Mouse (Mus musculus) liver, embryonic 14.5 days (tissue): Measurements from ENCODE around the gene Ncf1. TPM values are rescaled to one million over a fixed set of nuclear protein-coding genes. Genes with fewer than 3 reads are reported as not detected.

Source experiments
- ATAC-seq: fragments of 200-750 bp; cut with Nextera tagmentation; 2 replicates; pipeline ENCODE4 v1.8.0; 2017; ENCODE audit warnings: moderate number of reproducible peaks, mild to moderate bottlenecking, moderate library complexity; ENCODE audit not compliant: insufficient read depth
- DNase-seq, 3 experiments: peaks; one replicate each; pipeline ENCODE4 v3.0.0-alpha.2; 2012 to 2013; ENCODE audit warnings: low read depth in 3 of 3, low spot score in 3 of 3
- H3K27ac ChIP-seq: fragments of 300-500 bp; sonication (generic); 2 replicates; pipeline ENCODE4 v1.5.1; 2014; ENCODE audit warnings: moderate library complexity, mild to moderate bottlenecking, control low read depth, inconsistent platforms
- H3K27me3 ChIP-seq: fragments of 300-500 bp; sonication (generic); 2 replicates; pipeline ENCODE4 v1.6.1; 2014; ENCODE audit warnings: mild to moderate bottlenecking, low read length, moderate library complexity; ENCODE audit not compliant: control insufficient read depth, insufficient read depth
- H3K36me3 ChIP-seq: fragments of 300-500 bp; sonication (generic); replicated peaks from 2 replicates; pipeline ENCODE4 v1.6.1; 2014; ENCODE audit warnings: low read depth; ENCODE audit not compliant: control insufficient read depth, insufficient read depth
- H3K4me1 ChIP-seq, 2 experiments: fragments of 200-500 bp in 1 of 2; fragments of 300-500 bp in 1 of 2; sonication (generic) in 1 of 2; replicated peaks; 2 replicates each; pipeline ENCODE4 v1.6.1; 2012 to 2014; ENCODE audit warnings: antibody characterized with exemption in 1 of 2, inconsistent platforms in 1 of 2, low read length in 1 of 2; ENCODE audit not compliant: control insufficient read depth in 2 of 2, insufficient read depth in 2 of 2
- H3K4me2 ChIP-seq: fragments of 300-500 bp; sonication (generic); 2 replicates; pipeline ENCODE4 v1.6.1; 2014; ENCODE audit warnings: low read depth, mild to moderate bottlenecking, control low read depth, moderate library complexity
- H3K4me3 ChIP-seq, 2 experiments: fragments of 200-500 bp in 1 of 2; fragments of 300-500 bp in 1 of 2; sonication (generic) in 1 of 2; 2 replicates each; pipeline ENCODE4 v1.5.1; 2012 to 2014; ENCODE audit warnings: low read depth in 2 of 2, low read length in 2 of 2, mild to moderate bottlenecking in 2 of 2, control low read depth in 1 of 2, inconsistent platforms in 1 of 2, moderate library complexity in 1 of 2; ENCODE audit not compliant: insufficient read depth in 1 of 2
- H3K9ac ChIP-seq: fragments of 300-500 bp; sonication (generic); replicated peaks from 2 replicates; pipeline ENCODE4 v1.6.1; 2014; ENCODE audit warnings: mild to moderate bottlenecking, control low read depth, moderate library complexity
- H3K9me3 ChIP-seq: fragments of 300-500 bp; sonication (generic); 2 replicates; pipeline ENCODE4 v1.6.1; 2016; ENCODE audit warnings: low read length, mixed read lengths; ENCODE audit not compliant: control insufficient read depth
- CTCF ChIP-seq: IDR thresholded peaks from 2 replicates; pipeline ENCODE4 v1.5.1; 2016; ENCODE audit warnings: antibody characterized with exemption, low read depth, control low read depth
- EP300 ChIP-seq: IDR thresholded peaks from 2 replicates; pipeline ENCODE4 v1.6.1; 2016; ENCODE audit warnings: antibody characterized with exemption, low read depth
- WGBS: fragments of 180-500 bp; shearing (Covaris S2); extraction: QIAGEN DNeasy Blood & Tissue Kit; methylation state at CpG from one replicate; pipeline ENCODE4 v1.1.7; 2014; ENCODE audit not compliant: insufficient replicate concordance; 5-methylcytosine and 5-hydroxymethylcytosine counted together
- polyA plus RNA-seq, 2 experiments: library from polyadenylated mRNA; depleted of rRNA in 1 of 2; stranded (reverse) in 1 of 2; unstranded in 1 of 2; fragments of >200 nt; fragmentation: Nextera tagmentation in 1 of 2; extraction: Ambion mirVana in 1 of 2; gene quantifications; 2 replicates each; pipeline versions ENCODE4 v1.2.1 to v1.2.3; 2012 to 2014

Ncf1 gene
- polyA plus RNA-seq, 2 experiments = 9.8 to 11.1 TPM

DNA sequence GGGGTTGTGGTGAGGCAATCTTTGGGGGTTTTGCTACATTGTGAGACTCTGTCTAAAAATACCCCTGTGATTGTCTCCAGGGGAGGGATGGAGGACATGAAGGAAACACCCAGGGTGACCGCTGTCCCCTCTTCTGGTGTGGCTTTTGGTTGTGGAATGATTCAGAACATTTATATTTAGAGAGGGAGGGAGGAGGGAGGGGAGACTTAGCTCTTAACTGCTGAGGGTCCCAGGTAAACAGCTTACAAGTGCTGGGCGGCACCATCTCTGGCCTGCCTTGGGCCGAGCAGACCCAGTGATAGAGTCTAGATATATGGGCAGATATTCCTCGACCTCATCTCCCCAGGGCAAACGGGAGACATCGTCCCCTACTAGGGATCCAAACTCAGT lies 1.2 kb downstream of the Ncf1 start:
- ATAC-seq (no peak), DNase-seq (no peak)
- H3K27ac ChIP-seq = no peak overlapping the region
- WGBS = 37% methylated on average over 6 of the region's 6 CpGs
- H3K4me1 ChIP-seq = peaks cover 0 to 5% of the 10 kb centered on the region in 2 experiments; a peak in 2 of 4 replicates
- H3K36me3 ChIP-seq = no peaks in the 10 kb centered on the region
- H3K4me3 ChIP-seq = peak overlapping the region; percentile 19 to 25; a peak in 2 of 4 replicates
- H3K9ac ChIP-seq = no peak overlapping the region
- H3K27me3 ChIP-seq = no peaks in the 10 kb centered on the region
- H3K4me2 ChIP-seq = peak overlapping the region; percentile 18
- TF ChIP-seq CTCF = no peak
- TF ChIP-seq EP300 = no peak
- no peaks in the 10 kb centered on the region for H3K9me3 ChIP-seq

DNA sequence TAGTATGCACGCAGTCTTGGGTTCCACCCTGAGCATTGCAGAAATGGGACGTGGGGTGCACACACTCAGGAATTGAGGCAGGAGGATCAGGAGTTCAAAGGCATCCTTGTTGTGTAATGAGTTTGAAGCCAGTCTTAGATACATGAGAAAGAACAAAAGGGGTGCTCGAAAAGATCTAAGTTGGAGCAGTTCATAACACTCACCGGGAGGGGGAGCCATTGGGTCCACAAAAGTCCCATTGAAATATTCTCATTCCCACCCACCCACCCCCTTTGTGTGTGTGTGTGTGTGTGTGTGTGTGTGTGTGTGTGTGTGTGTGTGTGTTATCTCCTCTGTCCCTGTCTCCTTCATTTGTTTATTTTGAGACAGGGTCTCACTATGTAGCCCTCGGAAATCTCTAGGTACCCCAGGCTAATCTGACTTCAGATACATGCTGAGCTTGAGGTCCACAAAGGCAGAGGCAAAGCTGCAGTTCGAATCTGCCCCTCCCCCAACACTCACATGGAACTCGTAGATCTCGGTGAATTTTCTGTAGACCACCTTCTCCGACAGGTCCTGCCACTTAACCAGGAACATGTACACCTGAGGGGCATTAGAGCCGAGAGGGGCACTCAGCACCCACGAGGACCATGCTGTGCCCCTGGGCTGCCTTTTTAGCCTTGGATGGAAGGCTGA lies 1.7 kb downstream of the Ncf1 start:
- Histone ChIP-seq H3K27ac (no peak overlapping the region), H3K36me3 (no peaks in the 10 kb centered on the region), H3K4me1 (peaks cover 0 to 3% of the 10 kb centered on the region in 2 experiments; a peak in 2 of 4 replicates), H3K27me3 (no peaks in the 10 kb centered on the region), H3K9me3 (no peaks in the 10 kb centered on the region), H3K9ac (no peak overlapping the region), H3K4me3 (peak overlapping the region in 1 of 2 experiments; percentile 19; a peak in 1 of 4 replicates), H3K4me2 (peak overlapping the region; percentile 18; the same call in 1 of the 2 replicates)
- TF ChIP-seq EP300 (no peak), CTCF (peak; percentile 55)
- DNase-seq (no peak), ATAC-seq (no peak)
- WGBS = 23% methylated on average over 11 of the region's 11 CpGs

- DNase-seq (no peak), ATAC-seq (no peak)
- H3K4me1 ChIP-seq = no peaks in the 10 kb centered on the region
- WGBS = 68% methylated on average over 12 of the region's 12 CpGs
- no peak for TF ChIP-seq CTCF
- no peak for TF ChIP-seq EP300
- no peak overlapping the region for H3K4me3 ChIP-seq
- H3K36me3 ChIP-seq = no peaks in the 10 kb centered on the region
- H3K9me3 ChIP-seq = no peaks in the 10 kb centered on the region
- H3K27me3 ChIP-seq = peaks cover 2% of the 10 kb centered on the region
- no peak overlapping the region for H3K9ac ChIP-seq
- no peak overlapping the region for H3K4me2 ChIP-seq
- no peak overlapping the region for H3K27ac ChIP-seq
Measured at GRCm38 (mm10) chr5:134226946-134227345, 2.5 kb downstream of the Ncf1 start.

- H3K4me3 ChIP-seq = no peak overlapping the region
- no peak overlapping the region for H3K9ac ChIP-seq
- H3K27me3 ChIP-seq = peaks cover 3% of the 10 kb centered on the region
- ATAC-seq (no peak), DNase-seq (no peak)
- H3K36me3 ChIP-seq = no peaks in the 10 kb centered on the region
- TF ChIP-seq EP300 (no peak), CTCF (no peak)
- H3K4me2 ChIP-seq = no peak overlapping the region
- no peaks in the 10 kb centered on the region for H3K4me1 ChIP-seq
- no peak overlapping the region for H3K27ac ChIP-seq
- 52% methylated on average over 30 of the region's 30 CpGs for WGBS
- no peaks in the 10 kb centered on the region for H3K9me3 ChIP-seq
Measured at GRCm38 (mm10) chr5:134225110-134225901, 4.1 kb downstream of the Ncf1 start.

DNA sequence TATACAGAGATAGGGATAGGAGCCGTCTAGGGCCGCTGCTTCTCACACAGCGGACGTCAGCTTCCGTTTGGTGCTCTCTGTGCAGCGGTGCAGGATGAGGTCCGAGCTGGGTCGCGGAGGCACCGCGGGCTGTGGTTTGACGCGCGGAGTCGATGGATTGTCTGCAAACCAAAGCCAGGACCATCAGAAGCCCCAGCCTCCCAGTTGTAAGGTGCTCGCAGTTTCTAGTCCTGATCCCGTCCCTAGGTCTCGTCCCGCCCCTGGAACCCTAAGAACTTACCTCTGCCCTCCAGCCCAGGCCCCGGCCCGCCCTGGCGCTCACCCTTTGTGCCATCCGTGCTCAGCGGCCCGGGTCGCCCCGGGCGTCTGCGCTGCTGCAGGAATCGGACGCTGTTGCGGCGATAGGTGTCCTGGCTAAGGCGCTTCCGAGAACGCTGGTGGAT lies 7.7 kb downstream of the Ncf1 start:
- peak overlapping the region in 1 of 2 experiments; percentile 23; a peak in 1 of 4 replicates for H3K4me3 ChIP-seq
- TF ChIP-seq CTCF = no peak
- TF ChIP-seq EP300 = no peak
- H3K36me3 ChIP-seq = no peaks in the 10 kb centered on the region
- no peak for DNase-seq
- no peak overlapping the region for H3K27ac ChIP-seq
- H3K4me1 ChIP-seq = no peaks in the 10 kb centered on the region
- peaks cover 3% of the 10 kb centered on the region for H3K27me3 ChIP-seq
- no peaks in the 10 kb centered on the region for H3K9me3 ChIP-seq
- no peak for ATAC-seq
- WGBS = 3% methylated on average over 36 of the region's 36 CpGs
- no peak overlapping the region for H3K9ac ChIP-seq
- peak overlapping the region; percentile 54 for H3K4me2 ChIP-seq
